Mouse (Mus musculus): ENCODE data around the gene Clca4b.

DNA sequence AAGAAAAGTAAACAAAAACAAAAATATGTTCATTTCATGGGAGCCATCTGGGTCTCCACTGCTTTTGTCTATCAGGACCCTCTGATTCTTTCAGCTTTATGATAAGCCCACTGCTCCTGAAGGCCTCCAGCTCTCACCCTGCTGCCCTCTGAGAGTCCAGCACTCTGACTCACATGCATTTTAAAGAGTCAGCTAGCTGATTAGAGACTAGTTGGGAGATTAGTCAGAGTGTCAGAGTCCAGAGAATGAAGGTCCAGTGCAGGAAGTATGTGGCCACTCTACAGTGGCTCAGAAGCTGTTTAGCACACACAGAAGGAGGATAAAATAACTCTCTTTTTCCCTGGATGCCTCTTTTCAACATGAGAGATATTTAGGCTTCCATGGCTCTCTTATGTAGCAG, 45.4 kb downstream of the Clca4b start:
- TF ChIP-seq EP300 (IDR thresholded peaks at IDR 0.05; ENCODE audit: low read depth) (no peak), CTCF (IDR thresholded peaks at IDR 0.05; ENCODE audit: low read depth) (no peak)
